Mouse (Mus musculus): ENCODE results near the gene Agpat4. TPM values are rescaled to one million over a fixed set of nuclear protein-coding genes. Genes with fewer than 3 reads are reported as not detected.
A peak's percentile ranks its signal among the peaks of the same experiment; 100 is the strongest.

Agpat4 gene
- polyA plus RNA-seq, 1 experiment from 2014 or later = 10.2 TPM

DNA sequence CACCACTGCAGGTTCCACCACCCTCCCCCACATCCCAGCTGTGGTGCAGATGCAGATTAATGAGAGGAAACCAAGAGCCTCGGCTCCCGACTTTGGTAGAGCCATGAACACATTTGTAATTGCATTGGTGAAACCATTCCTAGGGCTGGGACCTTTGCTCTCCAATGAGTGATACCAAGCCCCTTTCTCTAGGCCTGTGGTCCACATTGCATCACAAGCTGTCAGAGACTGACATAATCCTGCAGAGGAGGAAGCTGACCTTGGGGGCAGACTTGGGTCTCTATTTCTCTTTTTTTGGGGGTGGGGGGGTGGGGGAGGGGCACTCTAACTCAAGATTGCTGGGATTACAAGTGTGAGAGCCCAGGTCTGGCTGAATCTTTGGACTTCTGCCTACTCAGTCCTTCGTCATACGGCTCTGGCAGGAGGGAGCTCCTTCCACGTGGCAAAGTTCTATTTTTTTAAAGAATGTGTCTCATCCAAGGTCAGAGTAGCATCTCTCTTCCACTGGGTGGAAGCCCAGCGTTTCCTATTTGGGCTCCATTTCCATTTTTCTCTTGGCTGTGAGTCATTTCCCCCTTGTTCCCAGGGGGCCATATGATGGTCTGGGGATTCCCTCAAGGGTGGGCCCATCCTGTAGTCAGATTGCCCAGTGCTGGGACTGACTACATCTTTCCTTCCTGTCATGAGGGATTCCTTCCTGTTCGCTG is 52.4 kb downstream of the Agpat4 start:
- TF ChIP-seq CTCF (IDR thresholded peaks at IDR 0.05; ENCODE audit: low read depth) = no peak
- TF ChIP-seq EP300 (IDR thresholded peaks at IDR 0.05; ENCODE audit: low read depth) = peak; percentile 59; the same call in 1 of the 2 replicates
- ATAC-seq = peak; percentile 52
- H3K4me3 ChIP-seq (ENCODE audit: low read depth, low read length) = no peak overlapping the region
- peaks cover 4% of the 10 kb centered on the region; the same call in 1 of the 2 replicates for H3K36me3 ChIP-seq (replicated peaks; ENCODE audit: insufficient read depth, low read length)
- H3K9me3 ChIP-seq (ENCODE audit: low read length) = no peaks in the 10 kb centered on the region
- peak; percentile 28 for DNase-seq
- no peaks in the 10 kb centered on the region for H3K27me3 ChIP-seq (ENCODE audit: insufficient read depth, low read length)
- H3K4me2 ChIP-seq (ENCODE audit: low read depth, low read length) = 0 out of 2 replicates have a peak overlapping the region, but pooled peaks have one; percentile 26
- H3K9ac ChIP-seq (replicated peaks) = no peak overlapping the region
- H3K4me1 ChIP-seq (ENCODE audit: insufficient read depth) = peaks cover 47% of the 10 kb centered on the region
- H3K27ac ChIP-seq (ENCODE audit: low read depth) = peak overlapping the region; percentile 49
- 33% methylated on average over 7 of the region's 7 CpGs for WGBS (ENCODE audit: insufficient replicate concordance)

DNA sequence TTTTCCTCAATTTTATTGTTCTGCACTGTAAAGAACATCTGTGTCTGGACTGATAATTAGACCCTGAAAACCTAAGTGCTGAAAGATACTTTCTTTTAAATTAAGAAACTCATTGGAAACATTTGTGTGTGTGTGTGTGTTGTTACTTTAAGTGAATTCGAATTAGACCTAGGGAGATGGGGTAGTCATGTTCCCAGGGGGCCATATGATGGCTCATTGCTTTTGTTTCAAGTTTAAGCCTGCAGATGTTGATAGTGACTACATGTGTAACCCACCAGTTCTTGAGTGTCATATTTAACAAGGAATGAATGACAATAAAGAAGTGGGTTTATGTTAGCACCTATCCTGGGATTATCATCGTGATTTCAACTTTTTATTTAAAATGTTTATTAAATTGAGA is 53.2 kb downstream of the Agpat4 start:
- Histone ChIP-seq H3K4me2 (ENCODE audit: low read depth, low read length) (no peak overlapping the region), H3K4me1 (ENCODE audit: insufficient read depth) (peaks cover 43% of the 10 kb centered on the region), H3K36me3 (replicated peaks; ENCODE audit: insufficient read depth, low read length) (peaks cover 4% of the 10 kb centered on the region; the same call in 1 of the 2 replicates), H3K27me3 (ENCODE audit: insufficient read depth, low read length) (no peaks in the 10 kb centered on the region), H3K9me3 (ENCODE audit: low read length) (no peaks in the 10 kb centered on the region), H3K4me3 (ENCODE audit: low read depth, low read length) (no peak overlapping the region), H3K9ac (replicated peaks) (no peak overlapping the region), H3K27ac (ENCODE audit: low read depth) (no peak overlapping the region)
- DNase-seq (no peak), ATAC-seq (no peak)
- TF ChIP-seq CTCF (IDR thresholded peaks at IDR 0.05; ENCODE audit: low read depth) = no peak
- TF ChIP-seq EP300 (IDR thresholded peaks at IDR 0.05; ENCODE audit: low read depth) = no peak
- 81% methylated on average over 2 of the region's 2 CpGs for WGBS (ENCODE audit: insufficient replicate concordance)

DNA sequence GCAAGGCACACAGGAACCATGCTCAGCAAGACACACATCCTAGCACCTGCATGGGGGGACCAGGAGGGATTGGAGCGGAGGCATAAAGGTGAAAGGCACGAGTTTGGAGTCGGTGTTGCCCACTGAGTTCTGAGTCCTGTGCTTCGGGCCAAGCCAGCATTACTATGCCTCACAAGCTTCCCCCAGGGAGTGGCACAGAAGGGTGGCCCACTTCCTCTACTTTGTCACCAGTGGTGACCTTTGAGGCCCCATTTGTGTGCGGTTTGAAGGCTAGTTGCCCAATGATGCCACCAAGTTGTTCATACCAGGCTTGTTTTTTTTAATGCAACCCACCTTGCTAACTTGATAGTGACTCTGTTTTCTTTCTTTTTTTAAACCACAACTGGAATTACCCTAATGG is 55.7 kb downstream of the Agpat4 start:
- H3K4me3 ChIP-seq (ENCODE audit: low read depth, low read length) = no peak overlapping the region
- H3K27me3 ChIP-seq (ENCODE audit: insufficient read depth, low read length) = no peaks in the 10 kb centered on the region
- TF ChIP-seq EP300 (IDR thresholded peaks at IDR 0.05; ENCODE audit: low read depth) (no peak), CTCF (IDR thresholded peaks at IDR 0.05; ENCODE audit: low read depth) (no peak)
- ATAC-seq (peak; percentile 43), DNase-seq (peak; percentile 43)
- H3K9me3 ChIP-seq (ENCODE audit: low read length) = peaks cover 5% of the 10 kb centered on the region; the same call in 1 of the 2 replicates
- H3K4me1 ChIP-seq (ENCODE audit: insufficient read depth) = peaks cover 40% of the 10 kb centered on the region
- WGBS (ENCODE audit: insufficient replicate concordance) = 80% methylated on average over 5 of the region's 5 CpGs
- peak overlapping the region; percentile 58 for H3K27ac ChIP-seq (ENCODE audit: low read depth)
- H3K36me3 ChIP-seq (replicated peaks; ENCODE audit: insufficient read depth, low read length) = peaks cover 4% of the 10 kb centered on the region; the same call in 1 of the 2 replicates
- peak overlapping the region; percentile 27; the same call in 1 of the 2 replicates for H3K4me2 ChIP-seq (ENCODE audit: low read depth, low read length)
- H3K9ac ChIP-seq (replicated peaks) = no peak overlapping the region

DNA sequence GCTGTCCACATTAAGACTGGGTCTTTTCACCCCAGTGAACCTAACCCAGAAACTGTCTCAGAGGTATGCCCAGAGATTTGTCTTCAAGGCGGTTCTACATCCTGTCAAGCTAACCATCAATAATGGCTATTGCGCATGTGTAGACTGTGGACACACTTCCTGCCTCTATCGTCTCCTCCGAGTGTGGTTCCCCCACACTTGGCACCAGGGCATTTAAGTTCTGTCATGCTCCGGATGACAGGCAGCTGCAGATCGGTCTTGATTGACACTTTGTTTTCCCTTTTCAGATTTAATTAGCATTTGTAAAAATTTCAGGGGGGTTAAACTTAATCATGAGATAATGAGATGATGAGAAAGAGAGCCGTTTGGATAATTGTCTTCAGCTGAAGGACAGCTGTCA is 56.4 kb downstream of the Agpat4 start:
- no peak overlapping the region for H3K9ac ChIP-seq (replicated peaks)
- peaks cover 36% of the 10 kb centered on the region for H3K4me1 ChIP-seq (ENCODE audit: insufficient read depth)
- no peaks in the 10 kb centered on the region for H3K27me3 ChIP-seq (ENCODE audit: insufficient read depth, low read length)
- TF ChIP-seq EP300 (IDR thresholded peaks at IDR 0.05; ENCODE audit: low read depth) = no peak
- TF ChIP-seq CTCF (IDR thresholded peaks at IDR 0.05; ENCODE audit: low read depth) = no peak
- ATAC-seq (0 out of 2 replicates have a peak, but pooled peaks have one; percentile 18), DNase-seq (no peak)
- H3K4me2 ChIP-seq (ENCODE audit: low read depth, low read length) = no peak overlapping the region
- H3K36me3 ChIP-seq (replicated peaks; ENCODE audit: insufficient read depth, low read length) = peaks cover 10% of the 10 kb centered on the region; the same call in 1 of the 2 replicates
- 71% methylated on average over 7 of the region's 7 CpGs for WGBS (ENCODE audit: insufficient replicate concordance)
- H3K27ac ChIP-seq (ENCODE audit: low read depth) = peak overlapping the region; percentile 58
- H3K9me3 ChIP-seq (ENCODE audit: low read length) = peaks cover 5% of the 10 kb centered on the region; the same call in 1 of the 2 replicates
- no peak overlapping the region for H3K4me3 ChIP-seq (ENCODE audit: low read depth, low read length)

DNA sequence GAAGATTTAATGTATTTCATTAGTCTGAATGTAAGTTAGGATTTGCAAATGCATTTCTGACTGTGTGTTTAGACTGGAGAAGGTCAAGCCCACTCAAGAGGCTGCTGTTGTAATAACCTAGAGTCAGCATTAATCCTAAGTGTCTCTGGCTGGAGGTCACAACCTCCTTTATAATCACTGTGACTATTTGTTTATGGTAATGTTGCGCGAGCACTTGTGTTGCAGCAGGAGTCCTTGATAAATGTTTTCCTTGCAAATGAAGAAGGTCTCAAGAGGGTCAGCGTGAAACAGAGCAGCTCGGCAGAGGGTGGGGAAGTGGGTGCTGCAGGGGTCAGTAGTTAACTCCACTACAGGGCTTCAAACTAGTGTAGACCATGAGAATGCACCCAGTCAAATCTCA is 57.1 kb downstream of the Agpat4 start:
- Histone ChIP-seq H3K9me3 (ENCODE audit: low read length) (peaks cover 5% of the 10 kb centered on the region; the same call in 1 of the 2 replicates), H3K27me3 (ENCODE audit: insufficient read depth, low read length) (no peaks in the 10 kb centered on the region), H3K4me1 (ENCODE audit: insufficient read depth) (peaks cover 28% of the 10 kb centered on the region), H3K27ac (ENCODE audit: low read depth) (no peak overlapping the region), H3K9ac (replicated peaks) (no peak overlapping the region), H3K4me3 (ENCODE audit: low read depth, low read length) (no peak overlapping the region), H3K4me2 (ENCODE audit: low read depth, low read length) (no peak overlapping the region), H3K36me3 (replicated peaks; ENCODE audit: insufficient read depth, low read length) (peaks cover 10% of the 10 kb centered on the region; the same call in 1 of the 2 replicates)
- ATAC-seq = no peak
- 73% methylated on average over 4 of the region's 4 CpGs for WGBS (ENCODE audit: insufficient replicate concordance)
- DNase-seq = no peak
- no peak for TF ChIP-seq CTCF (IDR thresholded peaks at IDR 0.05; ENCODE audit: low read depth)
- no peak for TF ChIP-seq EP300 (IDR thresholded peaks at IDR 0.05; ENCODE audit: low read depth)

DNA sequence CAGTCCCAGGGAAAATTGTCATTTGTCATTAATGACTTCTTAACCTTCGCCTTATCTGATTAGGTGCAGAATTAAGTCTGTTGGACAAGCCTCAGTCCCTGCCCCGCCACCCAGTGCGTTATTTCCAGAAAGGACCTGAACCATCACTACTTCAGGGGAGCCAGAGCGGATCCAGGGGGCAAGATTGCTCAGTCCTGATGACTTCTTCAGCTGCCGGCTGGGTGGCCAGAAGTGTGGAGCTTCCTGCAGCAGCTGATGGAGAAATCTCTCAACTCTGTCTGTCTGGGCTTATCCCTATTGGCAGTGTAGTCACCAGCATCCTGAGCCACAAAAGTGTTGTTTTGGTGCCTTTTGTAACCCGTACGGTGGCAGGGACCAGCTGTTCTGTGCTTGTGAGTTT is 60.8 kb downstream of the Agpat4 start:
- Histone ChIP-seq H3K4me2 (ENCODE audit: low read depth, low read length) (no peak overlapping the region), H3K4me3 (ENCODE audit: low read depth, low read length) (no peak overlapping the region), H3K36me3 (replicated peaks; ENCODE audit: insufficient read depth, low read length) (peaks cover 8% of the 10 kb centered on the region; the same call in 1 of the 2 replicates), H3K27me3 (ENCODE audit: insufficient read depth, low read length) (no peaks in the 10 kb centered on the region), H3K27ac (ENCODE audit: low read depth) (no peak overlapping the region; the same call in 1 of the 2 replicates), H3K9ac (replicated peaks) (no peak overlapping the region), H3K9me3 (ENCODE audit: low read length) (peaks cover 5% of the 10 kb centered on the region; the same call in 1 of the 2 replicates), H3K4me1 (ENCODE audit: insufficient read depth) (peaks cover 25% of the 10 kb centered on the region)
- no peak for DNase-seq
- ATAC-seq = no peak
- 89% methylated on average over 7 of the region's 7 CpGs for WGBS (ENCODE audit: insufficient replicate concordance)
- TF ChIP-seq EP300 (IDR thresholded peaks at IDR 0.05; ENCODE audit: low read depth) (no peak), CTCF (IDR thresholded peaks at IDR 0.05; ENCODE audit: low read depth) (no peak)

Data from liver, postnatal 0 days (tissue).